Comparison of ENCODE assay signal across 19 mouse cellular contexts in the genomic region with DNA sequence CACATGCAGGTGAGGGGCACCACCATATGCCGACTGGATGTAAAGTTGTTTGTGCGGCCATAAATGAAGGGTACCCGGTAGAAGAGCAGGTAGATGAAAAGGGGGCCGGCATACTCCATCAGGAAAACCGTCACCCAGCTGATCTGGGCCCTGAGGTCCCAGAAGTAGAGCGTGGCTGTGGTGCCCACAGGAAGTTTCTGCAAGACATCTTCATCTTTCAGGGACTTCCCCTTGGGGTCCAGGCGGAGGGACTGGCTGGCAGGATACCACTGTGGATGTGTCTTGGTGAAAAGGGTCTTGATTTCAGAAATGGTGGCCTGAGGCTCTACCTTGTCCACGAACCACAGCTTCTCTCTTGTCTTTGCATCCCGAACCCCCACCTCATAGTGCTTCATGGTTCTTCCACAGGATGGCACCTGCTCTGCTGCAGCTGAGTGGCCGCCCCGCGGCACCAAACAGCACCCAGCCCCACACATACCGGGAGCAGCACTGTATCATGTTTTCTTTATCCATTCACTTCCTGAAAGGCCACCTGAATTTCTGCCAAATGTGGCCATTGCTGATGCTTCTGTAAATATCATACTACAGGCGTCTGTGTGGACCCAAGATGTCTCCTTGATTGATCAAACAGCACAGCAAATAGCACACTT.
DNase-seq lines count a peak whose midpoint lies in the region; ATAC-seq lines count a peak whose summit lies in the region.
"Had no signal": no experiment of that assay in that cellular context is flagged by ENCODE, and none has a peak within 500 bp of the region (broad histone marks: within the 10 kb centered on the region; RNA-seq: fewer than 3 reads in every experiment).

No protein-coding gene starts in this region.

- peak; percentile 56 for ATAC-seq in granulocyte monocyte progenitor cell, adult 5-6 weeks (replicated peaks; ENCODE audit: poor library complexity, severe bottlenecking)
- ATAC-seq: hindbrain, postnatal 0 days; midbrain, embryonic 16.5 days had no signal

- DNase-seq in thymus, adult 18-20 months = peak; percentile 18 to 34
- no peak for DNase-seq in thymus, postnatal 0 days (ENCODE audit: low spot score)
- peak; percentile 60 for DNase-seq in thymus, postnatal 14 days
- no peak for DNase-seq in gastrocnemius, adult 18-20 months (ENCODE audit: low spot score)
- no peak for DNase-seq in adrenal gland, adult 18-20 months (ENCODE audit: low spot score in 2 of 2)
- DNase-seq in yolk sac, embryonic 10.5 days (ENCODE audit: low spot score) = no peak
- DNase-seq: cerebellum, adult 11 months; cerebellum, postnatal 14 days; gastrocnemius, adult 2 months; kidney, adult 11 months; kidney, postnatal 4 days; left cerebral cortex, postnatal 4 days; lung, embryonic 14.5 days; lung, postnatal 36 days; retina, postnatal 1 day; right cerebral cortex, postnatal 25 days had no signal

Comparison
In these comparisons a context has a peak if more than half of its experiments do, and no peak if none do; other contexts are left out.
1. DNase-seq: peak in thymus, adult 18-20 months (2 of 2) and thymus, postnatal 14 days (single experiment); none in thymus, postnatal 0 days (single experiment), gastrocnemius, adult 18-20 months (single experiment), adrenal gland, adult 18-20 months (0 of 2) and yolk sac, embryonic 10.5 days (single experiment).